Mouse (Mus musculus) CH12F3 (cell line): Measurements from ENCODE around the gene Pitpnm2.

Source experiments
- in situ Hi-C: fragments of 300-500 bp; cut with MboI; formaldehyde crosslinking; loops from 2 replicates; pipeline ENCODE4 v1.14.3; 2020; ENCODE audit warnings: low sequenced_read_pairs

Pitpnm2 gene

GRCm38 (mm10) chr5:124184898-124185701 lies 64.5 kb downstream of the Pitpnm2 start:
- in situ Hi-C loops, result no loop called here

DNA sequence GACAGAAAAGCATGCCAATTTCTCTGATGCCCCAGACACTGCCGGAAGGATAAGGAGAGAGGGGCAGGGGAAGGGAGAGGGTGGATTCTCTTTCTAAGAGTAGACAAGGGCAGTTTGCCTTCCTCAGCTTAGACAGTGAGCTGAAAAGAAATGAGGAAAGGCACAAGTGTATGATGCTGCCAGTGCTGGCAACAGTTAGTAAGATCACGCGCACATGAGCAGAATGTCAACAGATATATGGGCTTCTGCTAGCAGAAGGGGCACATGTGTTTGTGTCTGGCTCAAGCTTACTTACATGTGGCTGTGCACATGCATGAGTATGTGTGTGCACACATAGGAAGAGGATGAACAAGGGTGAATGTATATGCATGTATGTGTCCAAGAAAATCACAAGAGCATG lies 65.4 kb downstream of the Pitpnm2 start:
- in situ Hi-C loops, result no loop called here

GRCm38 (mm10) chr5:124182642-124183041 lies 66.9 kb downstream of the Pitpnm2 start:
- in situ Hi-C loops, result no loop called here

DNA sequence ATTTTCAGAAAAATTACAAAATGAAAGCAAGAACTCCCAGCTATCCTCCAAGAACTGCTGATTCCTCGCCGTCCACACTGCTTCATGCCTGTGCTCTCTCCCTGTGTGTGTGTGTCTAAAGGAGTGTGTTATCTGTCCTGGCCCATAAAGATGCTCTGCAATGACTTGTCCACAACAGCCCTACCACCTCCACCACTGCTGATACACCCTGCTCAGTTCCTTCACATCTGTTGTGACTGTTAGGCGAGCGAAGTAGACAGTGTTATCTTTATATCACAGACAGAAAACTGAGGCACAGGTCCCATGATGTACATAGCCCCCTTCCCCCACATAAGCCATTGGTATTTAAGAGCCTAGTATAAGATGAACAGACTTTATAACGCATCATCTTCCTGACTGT lies 67.5 kb downstream of the Pitpnm2 start:
- in situ Hi-C loops, result no loop called here

- in situ Hi-C loops, result no loop called here
Observed at GRCm38 (mm10) chr5:124180500-124181167, 68.9 kb downstream of the Pitpnm2 start.

- in situ Hi-C loops, result no loop called here
Observed at GRCm38 (mm10) chr5:124179411-124179810, 70.1 kb downstream of the Pitpnm2 start.

GRCm38 (mm10) chr5:124176726-124177132 lies 72.8 kb downstream of the Pitpnm2 start:
- in situ Hi-C loops, result no loop called here

GRCm38 (mm10) chr5:124175138-124175537 lies 74.4 kb downstream of the Pitpnm2 start:
- in situ Hi-C loops, result no loop called here

DNA sequence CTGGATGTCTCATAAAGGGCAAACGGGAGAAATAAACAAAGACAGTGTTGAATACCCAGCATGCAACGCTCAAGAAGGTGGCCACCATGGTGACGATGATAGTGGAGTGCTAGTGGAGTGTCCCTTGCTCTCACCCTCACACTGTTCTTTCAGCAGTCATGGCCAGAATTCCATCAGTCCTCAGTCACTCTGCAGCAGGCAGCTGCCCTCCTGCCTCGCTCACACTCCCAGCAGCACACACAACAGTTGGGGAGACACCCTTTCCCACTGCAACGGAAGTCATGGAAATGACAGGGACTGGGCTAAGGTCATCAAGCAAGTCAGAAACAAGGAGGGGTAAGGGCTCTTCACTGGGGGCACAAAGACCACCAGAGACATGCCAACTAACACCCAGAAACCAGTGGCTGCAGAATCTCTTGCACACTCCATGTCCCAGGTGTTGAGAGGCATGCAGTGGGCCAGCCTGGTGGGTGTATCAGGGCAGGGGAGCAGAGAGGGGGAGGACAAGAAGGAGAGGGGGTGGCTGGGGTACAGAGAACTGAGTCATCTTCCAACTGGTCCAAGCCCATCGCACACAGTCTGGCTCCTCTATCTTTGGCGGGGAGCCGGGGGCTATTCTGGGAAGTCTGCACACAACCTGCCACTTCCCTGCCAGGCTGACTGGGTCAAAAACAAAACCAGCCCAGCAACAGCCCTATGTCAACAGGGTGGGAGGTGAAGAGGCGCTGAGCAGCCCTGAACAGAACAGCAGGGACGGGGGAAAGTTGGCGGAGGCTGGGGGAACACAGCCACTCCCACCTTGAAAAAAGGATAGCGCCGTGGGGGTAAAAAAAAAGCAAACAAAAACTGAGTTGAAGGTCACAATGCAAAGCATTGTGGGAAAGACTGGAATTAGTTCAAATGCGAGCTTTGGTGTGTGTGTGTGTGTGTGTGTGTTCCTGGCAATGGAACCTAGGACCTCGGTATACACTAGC lies 76.3 kb downstream of the Pitpnm2 start:
- in situ Hi-C loops, result no loop called here

- in situ Hi-C loops, result no loop called here
Observed at GRCm38 (mm10) chr5:124172246-124172645, 77.3 kb downstream of the Pitpnm2 start.

- in situ Hi-C loops, result no loop called here
Observed at GRCm38 (mm10) chr5:124171781-124172180, 77.8 kb downstream of the Pitpnm2 start.

DNA sequence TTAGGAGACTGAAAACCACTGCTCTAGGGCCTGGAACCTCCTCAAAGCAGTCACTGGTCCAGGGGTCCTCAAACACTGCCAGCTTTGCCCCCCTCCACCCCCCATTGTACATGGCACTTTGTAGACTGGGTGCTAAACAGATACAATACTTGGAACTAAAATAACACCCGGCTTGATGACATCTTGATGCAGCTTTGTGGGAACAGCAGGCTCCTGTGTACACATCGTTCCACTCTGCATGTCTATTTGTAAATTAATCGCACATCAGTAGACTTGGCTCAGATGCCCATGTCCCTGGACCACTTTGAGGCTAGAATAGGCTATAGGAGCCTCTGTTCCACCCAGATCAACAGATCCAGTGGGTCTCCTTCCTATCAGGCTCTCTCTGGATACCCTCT lies 80.3 kb downstream of the Pitpnm2 start:
- in situ Hi-C loops, result loop anchor here (10.0 kb wide), 1 partner anchor 106 kb away; no protein-coding TSS in a partner anchor

- in situ Hi-C loops, result loop anchor here (10.0 kb wide), 1 partner anchor 106 kb away; no protein-coding TSS in a partner anchor
Observed at GRCm38 (mm10) chr5:124168428-124169223, 80.9 kb downstream of the Pitpnm2 start.

GRCm38 (mm10) chr5:124167621-124168020 lies 81.9 kb downstream of the Pitpnm2 start:
- in situ Hi-C loops, result loop anchor here (10.0 kb wide), 1 partner anchor 107 kb away; no protein-coding TSS in a partner anchor

DNA sequence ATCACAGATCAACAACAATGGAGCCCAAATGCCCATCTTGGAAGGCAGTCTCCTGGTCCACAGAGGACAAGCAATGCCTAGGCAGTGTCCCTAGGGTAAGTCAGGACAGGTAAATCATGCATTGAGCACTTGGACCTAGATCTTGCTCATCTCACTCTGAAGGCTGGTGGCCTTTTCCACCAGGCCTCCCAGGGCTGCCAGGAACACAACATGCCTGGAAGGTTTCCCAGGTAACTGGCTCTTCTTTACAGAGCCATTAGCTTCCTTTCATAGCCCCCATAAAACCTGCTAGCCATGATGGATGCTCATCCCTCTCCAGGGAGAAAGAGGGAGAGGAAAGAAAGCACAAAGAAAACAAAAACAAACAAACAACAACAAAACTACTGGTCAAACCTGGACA lies 82.8 kb downstream of the Pitpnm2 start:
- in situ Hi-C loops, result loop anchor here (10.0 kb wide), 1 partner anchor 108 kb away; no protein-coding TSS in a partner anchor

DNA sequence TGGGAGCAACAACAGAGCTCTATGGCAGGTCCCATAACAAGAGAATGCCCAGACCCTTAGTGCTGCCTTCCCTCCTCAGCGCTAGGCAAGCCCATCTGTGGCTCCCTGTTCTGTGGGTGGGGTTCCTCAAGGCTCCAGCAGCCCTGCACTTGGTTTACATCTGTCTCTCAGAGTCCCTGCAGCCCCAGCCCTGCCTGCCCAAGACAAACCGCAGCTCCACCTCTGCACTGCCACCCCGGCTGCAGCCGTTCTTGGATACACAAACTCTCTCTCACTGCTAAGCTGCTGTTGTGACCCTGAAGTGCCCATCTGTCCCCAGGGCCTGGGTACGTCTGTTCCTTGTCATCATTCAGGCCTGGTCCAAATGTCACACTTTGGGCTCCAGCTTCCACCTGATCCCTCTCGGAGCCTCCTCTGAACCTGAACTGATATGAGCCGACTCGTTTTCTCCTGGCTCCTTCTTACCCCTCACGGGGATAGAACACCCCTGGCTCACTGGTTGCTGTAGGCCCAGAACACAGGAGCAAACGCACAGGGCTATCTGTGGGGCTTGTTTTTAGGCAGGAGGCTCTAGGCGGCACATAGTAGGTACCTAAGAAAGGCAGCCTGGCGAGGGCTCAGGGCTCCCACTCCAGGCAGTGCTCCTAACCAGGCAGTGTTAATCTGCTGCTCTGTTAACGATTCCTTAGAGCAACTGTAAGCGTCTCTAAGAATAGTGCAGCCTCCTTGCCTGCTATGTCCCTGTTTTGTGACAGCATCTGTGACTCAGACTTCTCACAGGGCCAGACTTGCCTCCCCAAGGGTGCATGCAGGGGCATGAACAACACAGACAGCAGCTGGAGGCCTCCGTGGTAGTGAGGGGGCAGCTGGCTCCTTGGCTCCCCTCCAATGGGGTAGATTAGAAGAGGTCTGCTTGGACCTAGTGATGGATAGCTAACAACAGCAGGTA lies 83.7 kb downstream of the Pitpnm2 start:
- in situ Hi-C loops, result loop anchor here (10.0 kb wide), 1 partner anchor 109 kb away; no protein-coding TSS in a partner anchor

DNA sequence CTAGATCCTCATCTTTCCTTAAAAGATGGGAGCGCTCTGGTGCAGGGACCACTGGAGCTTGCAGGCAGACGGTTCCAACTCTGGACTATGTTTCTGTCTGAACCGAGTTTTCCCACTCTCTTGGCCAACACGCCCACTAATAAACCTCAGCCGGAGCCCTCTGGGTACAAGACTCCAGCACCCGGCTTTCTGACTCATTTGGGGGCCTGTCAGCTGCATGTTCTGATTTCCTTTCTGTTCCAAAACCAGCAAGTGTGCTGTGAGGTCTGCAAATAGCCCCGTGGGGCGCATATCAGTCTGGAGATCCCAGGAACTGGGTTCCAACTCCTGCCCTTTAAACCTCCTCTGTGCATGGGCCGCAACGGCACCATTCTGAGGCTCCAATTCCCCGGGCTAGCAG lies 86.1 kb downstream of the Pitpnm2 start:
- in situ Hi-C loops, result loop anchor here (10.0 kb wide), 1 partner anchor 111 kb away; no protein-coding TSS in a partner anchor

DNA sequence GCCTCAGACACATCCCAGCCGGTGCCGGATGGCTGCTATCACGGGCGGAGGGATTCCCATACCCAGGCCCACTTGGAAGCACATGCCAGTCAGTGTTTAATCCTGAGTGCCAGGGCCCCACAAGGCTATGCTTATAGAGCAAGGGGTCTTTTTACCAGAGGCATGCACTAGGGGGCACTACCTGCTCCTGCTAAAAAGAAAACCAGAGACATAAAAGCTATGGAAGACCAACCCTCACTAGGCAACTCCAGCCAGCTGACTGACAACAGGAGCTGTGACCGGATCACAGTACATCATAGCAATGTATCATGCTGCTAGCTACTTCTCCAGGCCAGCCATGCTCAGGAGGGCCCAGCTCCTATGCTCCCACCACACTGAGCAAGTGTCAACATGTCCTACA lies 87.0 kb downstream of the Pitpnm2 start:
- in situ Hi-C loops, result loop anchor here (10.0 kb wide), 1 partner anchor 112 kb away; no protein-coding TSS in a partner anchor

GRCm38 (mm10) chr5:124161831-124162230 lies 87.7 kb downstream of the Pitpnm2 start:
- in situ Hi-C loops, result loop anchor here (10.0 kb wide), 1 partner anchor 113 kb away; no protein-coding TSS in a partner anchor
